Mouse (Mus musculus): ENCODE data around the gene B4galt2. TPM values are rescaled to one million over a fixed set of nuclear protein-coding genes. Genes with fewer than 3 reads are reported as not detected.

B4galt2 gene
- polyA plus RNA-seq (2017; shearing (Covaris generic)), result not detected

GRCm38 (mm10) chr4:117882701-117883691 lies at the start of gene B4galt2:
Gene B4galt2, minus strand, starts transcription at chr4:117883487.

GRCm38 (mm10) chr4:117929391-117929881 lies 46.1 kb upstream of the B4galt2 start, which contains the start of gene Artn:
Gene Artn, minus strand, starts transcription at chr4:117929763.

GRCm38 (mm10) chr4:117914591-117915442 lies 31.5 kb upstream of the B4galt2 start, which contains the start of gene Ipo13:
Gene Ipo13, minus strand, starts transcription at chr4:117914999.

GRCm38 (mm10) chr4:117891738-117892161 lies 8.5 kb upstream of the B4galt2 start, which contains the start of gene Dph2:
Gene Dph2, minus strand, starts transcription at chr4:117892032.

GRCm38 (mm10) chr4:117887133-117887532 lies 3.8 kb upstream of the B4galt2 start, which contains the start of gene Atp6v0b:
Gene Atp6v0b, minus strand, starts transcription at chr4:117887333.

GRCm38 (mm10) chr4:117872471-117872886 lies 10.8 kb downstream of the B4galt2 start, which contains the start of gene Ccdc24:
Gene Ccdc24, minus strand, starts transcription at chr4:117872557.

GRCm38 (mm10) chr4:117834457-117834844 lies 48.8 kb downstream of the B4galt2 start, which contains the start of gene Slc6a9:
Gene Slc6a9, plus strand, starts transcription at chr4:117834506.

Other genes starting within 250 kb of the B4galt2 start
- 28.6 TPM for gene Dmap1, start 201.2 kb downstream of the B4galt2 start, polyA plus RNA-seq (2017; shearing (Covaris generic))
- not detected for gene Gm12845, start 159.1 kb downstream of the B4galt2 start, polyA plus RNA-seq (2017; shearing (Covaris generic))
- gene Klf17, start 117.8 kb downstream of the B4galt2 start, polyA plus RNA-seq (2017; shearing (Covaris generic)), result not detected
- 0.57 TPM for gene Slc6a9, start 49.0 kb downstream of the B4galt2 start, polyA plus RNA-seq (2017; shearing (Covaris generic))
- not detected for gene Ccdc24, start 10.9 kb downstream of the B4galt2 start, polyA plus RNA-seq (2017; shearing (Covaris generic))
- 157 TPM for gene Atp6v0b, start 3.8 kb upstream of the B4galt2 start, polyA plus RNA-seq (2017; shearing (Covaris generic))
- gene Dph2, start 8.5 kb upstream of the B4galt2 start, polyA plus RNA-seq (2017; shearing (Covaris generic)), result 11.6 TPM
- 24.9 TPM for gene Ipo13, start 31.5 kb upstream of the B4galt2 start, polyA plus RNA-seq (2017; shearing (Covaris generic))
- gene Artn, start 46.3 kb upstream of the B4galt2 start, polyA plus RNA-seq (2017; shearing (Covaris generic)), result not detected

Data from effector memory CD4-positive, alpha-beta T cell, adult 5 months (primary cell).